Mouse (Mus musculus) liver, embryonic 13.5 days (tissue): ENCODE data around the gene Kctd12. TPM values are rescaled to one million over a fixed set of nuclear protein-coding genes. Genes with fewer than 3 reads are reported as not detected.

Source experiments
- ATAC-seq: fragments of 200-750 bp; cut with Nextera tagmentation; 2 replicates; pipeline ENCODE4 v1.8.0; 2017; ENCODE audit warnings: low read depth, mild to moderate bottlenecking, moderate number of reproducible peaks, moderate library complexity
- DNase-seq: peaks from one replicate; pipeline ENCODE4 v3.0.0; 2022
- H3K27ac ChIP-seq: fragments of 300-500 bp; sonication (generic); 2 replicates; pipeline ENCODE4 v1.5.1; 2015; ENCODE audit warnings: moderate library complexity, mild to moderate bottlenecking, inconsistent platforms
- H3K27me3 ChIP-seq: fragments of 300-500 bp; sonication (generic); 2 replicates; pipeline ENCODE4 v1.6.1; 2015; ENCODE audit warnings: mild to moderate bottlenecking, inconsistent platforms
- H3K36me3 ChIP-seq: fragments of 300-500 bp; sonication (generic); 2 replicates; pipeline ENCODE4 v1.6.1; 2015; ENCODE audit warnings: mild to moderate bottlenecking, inconsistent platforms
- H3K4me1 ChIP-seq: fragments of 300-500 bp; sonication (generic); replicated peaks from 2 replicates; pipeline ENCODE4 v1.6.1; 2015; ENCODE audit warnings: inconsistent platforms
- H3K4me2 ChIP-seq: fragments of 300-500 bp; sonication (generic); 2 replicates; pipeline ENCODE4 v1.6.1; 2015; ENCODE audit warnings: inconsistent platforms, mild to moderate bottlenecking, moderate library complexity
- H3K4me3 ChIP-seq: fragments of 300-500 bp; sonication (generic); replicated peaks from 2 replicates; pipeline ENCODE4 v1.5.1; 2015; ENCODE audit warnings: mild to moderate bottlenecking, inconsistent platforms
- H3K9ac ChIP-seq: fragments of 300-500 bp; sonication (generic); 2 replicates; pipeline ENCODE4 v1.6.1; 2015; ENCODE audit warnings: mild to moderate bottlenecking, inconsistent platforms
- H3K9me3 ChIP-seq: fragments of 300-500 bp; sonication (generic); replicated peaks from 2 replicates; pipeline ENCODE4 v1.6.1; 2016; ENCODE audit warnings: inconsistent platforms
- WGBS: fragments of 180-500 bp; shearing (Covaris S2); methylation state at CpG from one replicate; pipeline ENCODE4 v1.1.7; 2015; ENCODE audit not compliant: insufficient replicate concordance; 5-methylcytosine and 5-hydroxymethylcytosine counted together
- microRNA-seq: library from miRNA; unstranded; fragments of <30 nt; microRNA quantifications from one replicate; pipeline ENCODE4, GENCODE M21; 2016
- polyA plus RNA-seq: library from polyadenylated mRNA; unstranded; fragments of >200 nt; fragmentation: Nextera tagmentation; extraction: Ambion mirVana; gene quantifications from 2 replicates; pipeline ENCODE4 v1.2.1, GENCODE M21; 2015

Gene Kctd12
- polyA plus RNA-seq, 1 experiment from 2014 or later, result 1.9 TPM

DNA sequence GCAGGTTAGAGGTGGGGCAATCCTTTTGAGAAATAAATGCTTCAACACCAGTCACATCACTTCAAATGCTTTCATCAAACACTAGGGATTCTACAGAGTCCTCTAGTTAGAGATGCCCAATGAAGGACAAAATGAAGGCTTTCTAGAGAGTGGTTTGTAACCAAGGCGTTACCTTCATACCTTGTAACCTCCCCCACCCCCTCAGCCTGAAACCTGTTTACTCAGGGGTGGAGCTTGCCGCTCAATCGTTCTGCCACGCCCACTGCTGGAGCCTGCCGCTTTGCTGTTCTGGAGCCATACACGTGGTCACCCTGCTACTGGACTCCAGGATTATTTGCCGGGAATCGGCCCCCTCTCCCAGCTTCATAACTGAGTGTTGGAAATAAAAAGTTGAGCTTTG, 28.9 kb downstream of the Kctd12 start:
- Histone ChIP-seq H3K4me1 (no peaks in the 10 kb centered on the region), H3K9ac (no peak overlapping the region), H3K9me3 (no peaks in the 10 kb centered on the region), H3K36me3 (no peaks in the 10 kb centered on the region), H3K27me3 (no peaks in the 10 kb centered on the region), H3K4me3 (no peak overlapping the region), H3K27ac (no peak overlapping the region), H3K4me2 (no peak overlapping the region)
- ATAC-seq (no peak), DNase-seq (no peak)
- WGBS, result 33% methylated on average over 8 of the region's 8 CpGs

DNA sequence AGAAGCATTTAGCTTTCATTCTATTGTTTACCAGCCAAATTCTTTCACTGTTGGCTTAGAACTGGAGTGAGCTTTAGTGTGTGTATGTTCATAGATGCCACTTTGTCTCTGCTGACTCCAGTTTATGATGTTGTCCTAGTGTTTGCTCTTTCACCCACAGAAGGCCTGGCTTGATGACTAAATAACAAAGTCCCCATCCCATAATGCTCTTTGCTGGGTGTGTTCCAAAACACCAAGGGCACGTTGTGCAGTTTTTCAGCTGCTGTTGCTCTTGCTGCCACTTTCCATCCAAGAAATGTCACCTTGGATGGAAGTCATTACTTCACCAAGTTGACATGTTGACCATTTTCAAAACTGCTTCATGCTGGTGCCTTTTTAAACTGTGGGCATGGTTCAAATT, 30.5 kb downstream of the Kctd12 start:
- 50% methylated on average over 1 of the region's 1 CpGs for WGBS
- H3K9me3 ChIP-seq, result no peaks in the 10 kb centered on the region
- no peaks in the 10 kb centered on the region for H3K4me1 ChIP-seq
- DNase-seq, result no peak
- H3K27ac ChIP-seq, result no peak overlapping the region
- H3K4me3 ChIP-seq, result no peak overlapping the region
- no peak overlapping the region for H3K4me2 ChIP-seq
- no peak overlapping the region for H3K9ac ChIP-seq
- no peak for ATAC-seq
- H3K27me3 ChIP-seq, result no peaks in the 10 kb centered on the region
- H3K36me3 ChIP-seq, result no peaks in the 10 kb centered on the region

DNA sequence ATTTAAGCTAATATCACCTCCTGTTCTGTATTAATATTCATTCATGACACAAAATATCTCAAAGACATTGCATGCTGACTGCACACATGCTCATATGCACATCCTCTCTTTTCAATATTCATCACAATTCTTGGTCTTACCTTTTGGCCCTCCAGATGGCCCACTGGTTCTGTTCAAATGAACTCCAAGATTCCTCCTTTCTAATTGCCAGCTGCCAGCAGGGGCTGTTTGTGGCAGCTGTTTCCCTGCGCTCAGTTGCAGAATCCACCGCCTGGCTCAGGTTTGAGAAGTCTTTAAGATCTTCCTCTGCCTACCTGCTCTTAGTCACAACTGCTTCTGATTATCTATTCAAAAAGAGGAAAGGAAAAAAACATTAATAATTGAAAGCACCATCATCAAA, 34.6 kb downstream of the Kctd12 start:
- WGBS, result 73% methylated on average over 2 of the region's 2 CpGs
- no peaks in the 10 kb centered on the region for H3K27me3 ChIP-seq
- no peak for ATAC-seq
- H3K27ac ChIP-seq, result no peak overlapping the region
- DNase-seq, result no peak
- H3K36me3 ChIP-seq, result no peaks in the 10 kb centered on the region
- H3K9ac ChIP-seq, result no peak overlapping the region
- H3K4me3 ChIP-seq, result no peak overlapping the region
- no peak overlapping the region for H3K4me2 ChIP-seq
- no peaks in the 10 kb centered on the region for H3K4me1 ChIP-seq
- H3K9me3 ChIP-seq, result no peaks in the 10 kb centered on the region

DNA sequence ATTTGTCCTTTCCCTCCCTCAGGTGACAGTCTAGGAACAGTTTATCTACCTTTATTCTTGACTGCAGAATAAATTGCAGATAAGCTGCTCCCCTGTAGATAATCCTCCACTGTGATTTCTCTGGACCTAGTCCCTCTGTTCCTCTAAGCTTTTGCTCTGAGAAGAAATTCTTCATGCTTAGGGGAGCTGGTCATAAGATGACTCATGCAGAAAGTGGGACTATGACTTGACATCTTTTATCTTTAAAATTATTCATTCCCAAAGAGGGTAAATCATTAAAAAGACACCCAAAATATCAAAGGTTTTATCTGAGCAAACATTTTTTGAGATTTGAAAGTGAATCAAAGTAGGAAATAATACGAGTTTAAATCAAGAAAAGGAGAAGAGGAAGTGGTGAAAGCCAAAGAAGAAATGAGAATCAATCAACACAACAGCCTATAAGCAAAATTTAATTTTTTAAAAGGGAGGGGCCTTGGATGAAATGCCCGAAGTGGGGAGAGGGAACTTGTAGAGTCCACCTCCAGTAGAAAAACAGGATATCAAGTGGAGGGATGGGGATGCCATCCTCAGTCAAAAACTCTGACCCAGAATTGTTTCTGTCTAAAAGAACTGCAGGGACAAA, 40.1 kb downstream of the Kctd12 start:
- no peak for DNase-seq
- 33% methylated on average over 2 of the region's 2 CpGs for WGBS
- Histone ChIP-seq H3K9me3 (no peaks in the 10 kb centered on the region), H3K4me1 (no peaks in the 10 kb centered on the region), H3K27me3 (no peaks in the 10 kb centered on the region), H3K4me3 (no peak overlapping the region), H3K36me3 (no peaks in the 10 kb centered on the region), H3K4me2 (no peak overlapping the region), H3K27ac (no peak overlapping the region), H3K9ac (no peak overlapping the region)
- ATAC-seq, result no peak

DNA sequence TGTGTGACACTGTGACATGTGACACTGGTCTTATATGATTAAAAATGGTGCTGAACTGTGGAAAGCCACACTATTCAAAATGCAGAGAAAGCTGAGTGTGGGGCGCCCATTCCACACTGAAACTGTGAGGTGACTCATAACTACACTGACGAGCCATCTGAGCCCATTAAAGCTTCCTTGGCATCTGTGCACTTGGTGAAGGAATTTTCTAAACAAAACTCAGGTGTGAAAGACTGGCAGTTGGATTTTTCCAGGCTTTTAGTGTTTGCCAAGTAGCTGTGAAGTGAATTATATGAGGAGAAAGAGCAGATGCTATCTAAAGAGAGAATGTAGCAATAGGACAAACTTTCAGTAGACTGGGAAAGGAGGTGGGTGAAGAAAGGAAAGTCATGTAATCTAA, 47.6 kb downstream of the Kctd12 start:
- Histone ChIP-seq H3K27ac (no peak overlapping the region), H3K4me2 (no peak overlapping the region), H3K4me3 (no peak overlapping the region), H3K9ac (no peak overlapping the region), H3K4me1 (no peaks in the 10 kb centered on the region), H3K36me3 (no peaks in the 10 kb centered on the region), H3K9me3 (no peaks in the 10 kb centered on the region), H3K27me3 (no peaks in the 10 kb centered on the region)
- DNase-seq, result no peak
- 61% methylated on average over 2 of the region's 2 CpGs for WGBS
- ATAC-seq, result no peak

DNA sequence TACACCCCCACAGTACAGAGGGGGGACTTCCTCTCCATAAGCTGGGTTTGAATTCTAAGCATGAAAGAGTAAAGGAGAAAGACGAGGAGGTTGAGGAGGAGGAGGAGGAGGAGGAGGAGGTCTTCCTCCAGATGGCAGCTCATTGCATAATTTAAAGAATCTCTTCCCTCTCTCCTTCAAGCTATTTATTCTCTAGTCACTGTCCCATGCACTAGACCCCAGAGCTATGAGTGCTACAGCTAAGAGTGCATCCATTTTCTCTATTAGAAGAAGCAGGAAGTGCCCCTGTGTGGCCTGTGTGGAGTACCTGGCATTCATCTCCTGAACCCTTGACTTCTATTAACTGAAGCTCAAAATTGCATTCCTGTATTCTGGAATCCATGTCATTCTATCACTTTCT, 51.5 kb downstream of the Kctd12 start:
- no peaks in the 10 kb centered on the region for H3K36me3 ChIP-seq
- no peak overlapping the region for H3K4me2 ChIP-seq
- H3K4me1 ChIP-seq, result no peaks in the 10 kb centered on the region
- DNase-seq (no peak), ATAC-seq (no peak)
- 72% methylated on average over 1 of the region's 1 CpGs for WGBS
- no peak overlapping the region for H3K27ac ChIP-seq
- no peaks in the 10 kb centered on the region for H3K9me3 ChIP-seq
- no peak overlapping the region for H3K4me3 ChIP-seq
- no peak overlapping the region for H3K9ac ChIP-seq
- H3K27me3 ChIP-seq, result no peaks in the 10 kb centered on the region

DNA sequence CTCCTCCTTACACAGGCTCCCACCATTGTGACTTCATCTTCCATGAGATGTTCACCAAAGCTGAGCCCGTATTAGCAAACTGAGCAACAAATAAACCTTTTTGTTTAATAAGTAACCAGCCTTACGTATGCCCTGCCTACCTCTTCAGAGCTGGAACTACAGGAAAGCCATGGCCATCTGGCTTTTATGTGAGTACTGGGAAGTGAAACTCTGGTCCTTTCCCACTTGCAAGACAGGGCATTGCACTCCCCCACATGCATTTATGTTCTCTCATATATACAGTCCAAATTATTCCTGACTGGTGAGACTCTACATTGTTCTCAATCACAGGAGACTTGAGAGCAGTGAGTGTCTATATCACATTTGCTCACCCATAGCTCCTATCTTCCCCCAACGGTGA, 52.9 kb downstream of the Kctd12 start:
- no peaks in the 10 kb centered on the region for H3K36me3 ChIP-seq
- H3K4me2 ChIP-seq, result no peak overlapping the region
- H3K9me3 ChIP-seq, result no peaks in the 10 kb centered on the region
- no peaks in the 10 kb centered on the region for H3K4me1 ChIP-seq
- no peak overlapping the region for H3K27ac ChIP-seq
- DNase-seq (no peak), ATAC-seq (no peak)
- no peaks in the 10 kb centered on the region for H3K27me3 ChIP-seq
- 54% methylated on average over 3 of the region's 3 CpGs for WGBS
- no peak overlapping the region for H3K4me3 ChIP-seq
- H3K9ac ChIP-seq, result no peak overlapping the region

DNA sequence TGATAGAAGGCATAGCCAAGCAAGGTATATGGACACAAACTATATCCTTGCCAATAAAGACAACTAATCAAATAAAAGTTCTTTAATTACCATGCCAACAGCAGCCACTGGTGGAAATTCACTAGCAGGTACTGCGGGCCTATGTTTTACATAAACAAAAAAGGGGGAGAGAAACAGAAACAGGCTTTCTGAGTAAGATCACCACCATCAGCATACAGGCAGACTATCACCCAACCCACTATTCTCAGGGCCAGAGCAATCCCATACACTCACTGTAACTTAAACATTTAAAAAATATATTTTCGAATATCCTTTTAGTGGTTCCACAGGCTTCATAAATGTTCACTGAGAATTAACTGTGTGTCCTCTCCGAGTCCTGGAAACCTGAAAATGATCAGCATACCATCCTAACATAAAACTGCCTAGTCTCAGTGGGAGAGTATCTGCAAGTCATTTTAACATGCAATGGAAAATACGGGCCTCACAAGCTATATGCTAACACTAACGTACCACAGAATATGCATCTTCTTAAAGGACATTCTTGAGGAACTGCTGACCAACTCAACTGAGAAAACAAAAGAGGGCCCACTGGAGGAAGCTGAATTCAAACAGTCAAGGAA, 54.5 kb downstream of the Kctd12 start:
- H3K4me3 ChIP-seq, result no peak overlapping the region
- H3K36me3 ChIP-seq, result no peaks in the 10 kb centered on the region
- 61% methylated on average over 5 of the region's 5 CpGs for WGBS
- no peak for ATAC-seq
- H3K27ac ChIP-seq, result no peak overlapping the region
- no peak overlapping the region for H3K4me2 ChIP-seq
- DNase-seq, result no peak
- no peaks in the 10 kb centered on the region for H3K9me3 ChIP-seq
- H3K27me3 ChIP-seq, result no peaks in the 10 kb centered on the region
- H3K4me1 ChIP-seq, result no peaks in the 10 kb centered on the region
- H3K9ac ChIP-seq, result no peak overlapping the region

Small RNA genes lying within 50 kb of the gene (microRNA-seq; reads per million reads assigned to microRNA genes)
- gene Mir5130, result 3.8 reads per million, percentile 7 among the genes with 10 or more reads in this experiment

Other genes with a start within 250 kb of the Kctd12 start
- 0.09 and 0.12 TPM in 2 replicates for gene Acod1, start 64.3 kb upstream of the Kctd12 start, polyA plus RNA-seq
- gene Cln5, start 87.6 kb upstream of the Kctd12 start, polyA plus RNA-seq, result 20.9 and 25.2 TPM in 2 replicates
- gene Fbxl3, start 116.9 kb upstream of the Kctd12 start, polyA plus RNA-seq, result 10.5 and 13.9 TPM in 2 replicates